Mouse (Mus musculus) stomach, embryonic 16.5 days (tissue): Measurements from ENCODE around the gene Vmn1r31. TPM values are rescaled to one million over a fixed set of nuclear protein-coding genes. Genes with fewer than 3 reads are reported as not detected.

ENCODE experiments used
- ATAC-seq: fragments of 200-750 bp; cut with Nextera tagmentation; 2 replicates; pipeline ENCODE4 v1.8.0; 2017; ENCODE audit warnings: moderate number of reproducible peaks, moderate TSS enrichment; ENCODE audit not compliant: insufficient read depth, low FRiP score
- H3K27ac ChIP-seq: fragments of 300-500 bp; sonication (generic); 2 replicates; pipeline ENCODE4 v1.5.1; 2014; ENCODE audit warnings: low read length
- H3K27me3 ChIP-seq: fragments of 300-500 bp; sonication (generic); 2 replicates; pipeline ENCODE4 v1.6.1; 2014; ENCODE audit warnings: low read length, control low read depth, mixed read lengths; ENCODE audit not compliant: control insufficient read depth, insufficient read depth
- H3K36me3 ChIP-seq: fragments of 300-500 bp; sonication (generic); 2 replicates; pipeline ENCODE4 v1.6.1; 2014; ENCODE audit warnings: low read length; ENCODE audit not compliant: control insufficient read depth, insufficient read depth
- H3K4me1 ChIP-seq: fragments of 300-500 bp; sonication (generic); 2 replicates; pipeline ENCODE4 v1.6.1; 2014; ENCODE audit warnings: low read length, control low read depth, mixed read lengths; ENCODE audit not compliant: control insufficient read depth, insufficient read depth
- H3K4me2 ChIP-seq: fragments of 300-500 bp; sonication (generic); 2 replicates; pipeline ENCODE4 v1.6.1; 2014; ENCODE audit warnings: low read depth, low read length, mixed read lengths
- H3K4me3 ChIP-seq: fragments of 300-500 bp; sonication (generic); replicated peaks from 2 replicates; pipeline ENCODE4 v1.5.1; 2014; ENCODE audit warnings: mild to moderate bottlenecking, low read length
- H3K9ac ChIP-seq: fragments of 300-500 bp; sonication (generic); 2 replicates; pipeline ENCODE4 v1.6.1; 2014; ENCODE audit warnings: low read length
- H3K9me3 ChIP-seq: fragments of 300-500 bp; sonication (generic); replicated peaks from 2 replicates; pipeline ENCODE4 v1.6.1; 2016; ENCODE audit warnings: low read length, control low read depth; ENCODE audit not compliant: control insufficient read depth
- WGBS: fragments of 180-500 bp; shearing (Covaris S2); extraction: QIAGEN DNeasy Blood & Tissue Kit; methylation state at CpG from one replicate; pipeline ENCODE4 v1.1.7; 2014; 5-methylcytosine and 5-hydroxymethylcytosine counted together
- polyA plus RNA-seq: library from polyadenylated mRNA; unstranded; fragments of >200 nt; fragmentation: Nextera tagmentation; extraction: Ambion mirVana; gene quantifications from 2 replicates; pipeline ENCODE4 v1.2.1, GENCODE M21; 2015

Vmn1r31 gene
- polyA plus RNA-seq: not detected in 2 replicates

DNA sequence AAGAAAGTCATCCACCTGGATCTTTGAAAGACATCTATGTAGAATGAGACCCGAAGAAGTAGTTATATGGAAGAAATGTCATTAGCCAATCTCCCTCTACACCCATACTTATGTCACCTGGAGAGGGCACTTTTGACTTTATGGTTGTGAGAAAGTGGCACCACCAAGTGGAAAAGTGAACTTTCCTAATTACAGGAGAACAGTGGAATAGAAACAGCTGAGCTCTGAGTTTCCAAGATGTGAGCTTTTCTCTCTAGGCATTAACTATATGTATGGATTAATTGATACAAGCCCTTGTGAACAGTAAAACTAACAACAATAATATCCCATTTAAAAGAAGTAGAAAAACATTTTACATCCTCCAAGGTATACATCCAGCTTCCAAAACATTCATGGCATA lies at the start of gene Vmn1r31:
Gene Vmn1r31, minus strand, starts transcription at position 101 of the 400 bp plus-strand sequence.
- Histone ChIP-seq H3K27me3 (no peaks in the 10 kb centered on the region), H3K27ac (no peak within 1 kb of the TSS), H3K9me3 (no peaks in the 10 kb centered on the region), H3K4me1 (no peaks in the 10 kb centered on the region), H3K4me2 (no peak within 1 kb of the TSS), H3K36me3 (no peaks in the 10 kb centered on the region), H3K4me3 (no peak within 1 kb of the TSS), H3K9ac (no peak within 1 kb of the TSS)
- WGBS: 93% methylated on average over 1 of the region's 1 CpGs
- ATAC-seq: no peak

DNA sequence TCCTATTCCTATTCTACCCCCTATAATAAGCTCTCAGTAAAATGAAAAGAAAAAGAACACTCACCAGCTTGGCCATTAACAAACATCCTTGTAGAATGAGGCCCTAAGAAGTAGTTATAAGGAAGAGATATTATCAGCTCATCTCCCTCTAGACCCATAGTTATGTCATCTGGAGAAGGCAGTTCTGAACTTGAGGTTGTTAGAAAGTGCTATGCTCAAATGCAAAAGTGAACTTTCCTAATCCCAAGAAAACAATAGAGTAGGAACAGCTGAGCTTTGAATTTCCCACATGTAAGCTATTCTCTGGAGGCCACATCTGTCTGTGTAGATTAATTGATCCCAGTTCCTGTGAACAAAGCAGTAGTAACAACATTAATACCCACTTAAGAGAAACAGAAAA lies 31.8 kb downstream of the Vmn1r31 start, which contains the start of gene Vmn1r30:
Gene Vmn1r30, minus strand, starts transcription at position 101 of the 400 bp plus-strand sequence.
- no peaks in the 10 kb centered on the region for H3K9me3 ChIP-seq
- H3K9ac ChIP-seq: no peak within 1 kb of the TSS
- H3K4me3 ChIP-seq: no peak within 1 kb of the TSS
- H3K27me3 ChIP-seq: no peaks in the 10 kb centered on the region
- H3K4me1 ChIP-seq: no peaks in the 10 kb centered on the region
- no peaks in the 10 kb centered on the region for H3K36me3 ChIP-seq
- no peak within 1 kb of the TSS for H3K4me2 ChIP-seq
- H3K27ac ChIP-seq: no peak within 1 kb of the TSS
- ATAC-seq: no peak

Other genes starting within 250 kb of the Vmn1r31 start
- not detected in 2 replicates for gene Vmn1r28, start 213.3 kb downstream of the Vmn1r31 start, polyA plus RNA-seq
- gene Vmn1r29, start 173.8 kb downstream of the Vmn1r31 start, polyA plus RNA-seq: not detected in 2 replicates
- gene Vmn1r30, start 31.9 kb downstream of the Vmn1r31 start, polyA plus RNA-seq: not detected in 2 replicates
- gene Abcg2, start 109.2 kb upstream of the Vmn1r31 start, polyA plus RNA-seq: 57.1 and 61.8 TPM in 2 replicates